Mouse (Mus musculus): Measurements from ENCODE around the gene Abhd17c. TPM values are rescaled to one million over a fixed set of nuclear protein-coding genes. Genes with fewer than 3 reads are reported as not detected.

Gene Abhd17c
- total and polyA plus RNA-seq, 3 experiments, result 35.3 to 44.0 (median 40.4) TPM

- peak overlapping the region; percentile 83 to 98 (median 93) for H3K4me3 ChIP-seq (replicated peaks in 1 of 3; ENCODE audit: low read depth in 2 of 3, low read length in 2 of 3, poor library complexity in 1 of 3)
- in situ Hi-C loops (cut with MboI; ENCODE audit: low pct_ligation_motif_present, low pct_unique_long_range_greater_than_20kb, low sequenced_read_pairs) (loop anchor here (25.0 kb wide), 1 partner anchor 110 kb away; no protein-coding TSS in a partner anchor), dilution Hi-C loops (cut with MboI; ENCODE audit: extremely low pct_ligation_motif_present, extremely low pct_unique_long_range_greater_than_20kb, low sequenced_read_pairs) (no loop called here)
- peaks cover 2 to 24% of the 10 kb centered on the region in 2 experiments for H3K36me3 ChIP-seq (replicated peaks in 1 of 2; ENCODE audit: control insufficient read depth in 1 of 2, insufficient read depth in 1 of 2, low read length in 1 of 2)
- no peak overlapping the region for H3K4me2 ChIP-seq (ENCODE audit: insufficient read depth, low read depth, poor library complexity, severe bottlenecking)
- peak overlapping the region; percentile 57 for H3K27ac ChIP-seq (ENCODE audit: insufficient read depth, low read depth)
- TF ChIP-seq ELF1 (IDR thresholded peaks at IDR 0.05; ENCODE audit: low read depth, low read length) (peak; percentile 98), POLR2A (IDR thresholded peaks at IDR 0.05; ENCODE audit: low read depth, low read length) (peak; percentile 50; the same call in 1 of the 2 replicates), TCF12 (IDR thresholded peaks at IDR 0.05; ENCODE audit: low read depth, low read length) (peak; percentile 75), HCFC1 (IDR thresholded peaks at IDR 0.05; ENCODE audit: low read depth, low read length) (no peak), MEF2A (IDR thresholded peaks at IDR 0.05; ENCODE audit: borderline replicate concordance, low read depth, low read length) (peak; percentile 33; the same call in 1 of the 2 replicates), USF1 (IDR thresholded peaks at IDR 0.05; ENCODE audit: low read depth, low read length) (no peak), SIN3A (IDR thresholded peaks at IDR 0.05; ENCODE audit: low read length) (peak; percentile 71), MAZ (IDR thresholded peaks at IDR 0.05; ENCODE audit: low read depth, low read length) (peak; percentile 80), MXI1 (IDR thresholded peaks at IDR 0.05; ENCODE audit: low read depth, low read length) (0 out of 2 replicates have a peak, but pooled peaks have one; percentile 21), NRF1 (IDR thresholded peaks at IDR 0.05; ENCODE audit: low read depth, low read length) (0 out of 2 replicates have a peak, but pooled peaks have one; percentile 28)
- peak; percentile 92 for DNase-seq (ENCODE audit: extremely low read depth)
- peak overlapping the region; percentile 88 for H3K9ac ChIP-seq (ENCODE audit: insufficient read depth, low read depth)
- peaks cover 14 to 34% of the 10 kb centered on the region in 2 experiments for H3K4me1 ChIP-seq (ENCODE audit: control insufficient read depth in 1 of 2, insufficient read depth in 2 of 2)
- peaks cover 40% of the 10 kb centered on the region for H3K79me2 ChIP-seq (replicated peaks; ENCODE audit: control insufficient read depth, extremely low read depth, insufficient read depth, poor library complexity, severe bottlenecking)
- H3K9me3 ChIP-seq (replicated peaks; ENCODE audit: low read length), result no peaks in the 10 kb centered on the region
- no peaks in the 10 kb centered on the region for H3K27me3 ChIP-seq (replicated peaks)
These were observed 254 bp upstream of the Abhd17c start for GRCm38 (mm10) chr7:84151960-84152334.

- no peak for DNase-seq (ENCODE audit: extremely low read depth)
- dilution Hi-C loops (cut with MboI; ENCODE audit: extremely low pct_ligation_motif_present, extremely low pct_unique_long_range_greater_than_20kb, low sequenced_read_pairs) (no loop called here), in situ Hi-C loops (cut with MboI; ENCODE audit: low pct_ligation_motif_present, low pct_unique_long_range_greater_than_20kb, low sequenced_read_pairs) (loop anchor here (25.0 kb wide), 1 partner anchor 112 kb away; no protein-coding TSS in a partner anchor)
- peak overlapping the region; percentile 67 for H3K4me2 ChIP-seq (ENCODE audit: insufficient read depth, low read depth, poor library complexity, severe bottlenecking)
- H3K9ac ChIP-seq (ENCODE audit: insufficient read depth, low read depth), result peak overlapping the region; percentile 88
- H3K27me3 ChIP-seq (replicated peaks), result no peaks in the 10 kb centered on the region
- peaks cover 20 to 49% of the 10 kb centered on the region in 2 experiments for H3K4me1 ChIP-seq (ENCODE audit: control insufficient read depth in 1 of 2, insufficient read depth in 2 of 2)
- H3K9me3 ChIP-seq (replicated peaks; ENCODE audit: low read length), result no peaks in the 10 kb centered on the region
- peak overlapping the region; percentile 83 to 98 (median 93) for H3K4me3 ChIP-seq (replicated peaks in 1 of 3; ENCODE audit: low read depth in 2 of 3, low read length in 2 of 3, poor library complexity in 1 of 3)
- peaks cover 53% of the 10 kb centered on the region for H3K79me2 ChIP-seq (replicated peaks; ENCODE audit: control insufficient read depth, extremely low read depth, insufficient read depth, poor library complexity, severe bottlenecking)
- 0 out of 2 replicates have a peak, but pooled peaks have one; percentile 15 for TF ChIP-seq ELF1 (IDR thresholded peaks at IDR 0.05; ENCODE audit: low read depth, low read length)
- no peak for TF ChIP-seq USF2 (conservative IDR thresholded peaks at IDR 0.05; ENCODE audit: low read depth, low read length)
- TF ChIP-seq MAX (IDR thresholded peaks at IDR 0.05; ENCODE audit: low read length), result no peak
- TF ChIP-seq EP300 (IDR thresholded peaks at IDR 0.05; ENCODE audit: low read length), result no peak
- no peak for TF ChIP-seq CHD1 (IDR thresholded peaks at IDR 0.05; ENCODE audit: low read depth, low read length)
- no peak for TF ChIP-seq JUND (conservative IDR thresholded peaks at IDR 0.05; ENCODE audit: low read depth, low read length)
- no peak for TF ChIP-seq POLR2AphosphoS2 (IDR thresholded peaks at IDR 0.05; ENCODE audit: low read depth, low read length)
- TF ChIP-seq ZMIZ1 (IDR thresholded peaks at IDR 0.05; ENCODE audit: low read depth, low read length), result 0 out of 2 replicates have a peak, but pooled peaks have one; percentile 12
- no peak for TF ChIP-seq MAFK (IDR thresholded peaks at IDR 0.05; ENCODE audit: insufficient replicate concordance, low read length)
- TF ChIP-seq CHD2 (IDR thresholded peaks at IDR 0.05; ENCODE audit: low read length), result peak; percentile 30; the same call in 1 of the 2 replicates
- no peak for TF ChIP-seq JUN (IDR thresholded peaks at IDR 0.05; ENCODE audit: insufficient read depth, low read depth, low read length)
- TF ChIP-seq CTCF (conservative IDR thresholded peaks at IDR 0.05 in 1 of 2, IDR thresholded peaks at IDR 0.05 in 1 of 2; ENCODE audit: low read depth in 2 of 2, low read length in 2 of 2), result no peak
- H3K36me3 ChIP-seq (replicated peaks in 1 of 2; ENCODE audit: control insufficient read depth in 1 of 2, insufficient read depth in 1 of 2, low read length in 1 of 2), result peaks cover 2 to 32% of the 10 kb centered on the region in 2 experiments
- peak overlapping the region; percentile 57; the same call in 1 of the 2 replicates for H3K27ac ChIP-seq (ENCODE audit: insufficient read depth, low read depth)
These were observed 1.2 kb downstream of the Abhd17c start for GRCm38 (mm10) chr7:84150361-84151000.
